Mouse (Mus musculus) forebrain, embryonic 13.5 days (tissue): ENCODE measurements around the gene Itgb5. TPM values are rescaled to one million over a fixed set of nuclear protein-coding genes. Genes with fewer than 3 reads are reported as not detected.

Experiments used
- ATAC-seq: fragments of 200-750 bp; cut with Nextera tagmentation; 2 replicates; pipeline ENCODE4 v1.8.0; 2017
- H3K27ac ChIP-seq: fragments of 300-500 bp; sonication (generic); 2 replicates; pipeline ENCODE4 v1.5.1; 2015; ENCODE audit warnings: inconsistent platforms, mild to moderate bottlenecking, moderate library complexity
- H3K27me3 ChIP-seq: fragments of 300-500 bp; sonication (generic); 2 replicates; pipeline ENCODE4 v1.6.1; 2015; ENCODE audit warnings: mild to moderate bottlenecking, inconsistent platforms
- H3K36me3 ChIP-seq: fragments of 300-500 bp; sonication (generic); 2 replicates; pipeline ENCODE4 v1.6.1; 2015; ENCODE audit warnings: mild to moderate bottlenecking, inconsistent platforms; ENCODE audit not compliant: poor library complexity, severe bottlenecking
- H3K4me1 ChIP-seq: fragments of 300-500 bp; sonication (generic); 2 replicates; pipeline ENCODE4 v1.6.1; 2015; ENCODE audit warnings: inconsistent platforms
- H3K4me2 ChIP-seq: fragments of 300-500 bp; sonication (generic); 2 replicates; pipeline ENCODE4 v1.6.1; 2015; ENCODE audit warnings: inconsistent platforms, mild to moderate bottlenecking, moderate library complexity
- H3K4me3 ChIP-seq: fragments of 300-500 bp; sonication (generic); 2 replicates; pipeline ENCODE4 v1.5.1; 2015; ENCODE audit warnings: mild to moderate bottlenecking, inconsistent platforms
- H3K9ac ChIP-seq: fragments of 300-500 bp; sonication (generic); 2 replicates; pipeline ENCODE4 v1.6.1; 2015; ENCODE audit warnings: mild to moderate bottlenecking, inconsistent platforms
- H3K9me3 ChIP-seq: fragments of 300-500 bp; sonication (generic); replicated peaks from 2 replicates; pipeline ENCODE4 v1.6.1; 2016; ENCODE audit warnings: inconsistent platforms
- WGBS: fragments of 180-500 bp; shearing (Covaris S2); methylation state at CpG from one replicate; pipeline ENCODE4 v1.1.7; 2015; 5-methylcytosine and 5-hydroxymethylcytosine counted together
- polyA plus RNA-seq: library from polyadenylated mRNA; unstranded; fragments of >200 nt; fragmentation: Nextera tagmentation; extraction: Ambion mirVana; gene quantifications from 2 replicates; pipeline ENCODE4 v1.2.1, GENCODE M21; 2015

Gene Itgb5
- polyA plus RNA-seq, 1 experiment from 2014 or later = 2.5 TPM

GRCm38 (mm10) chr16:33836676-33837075 is 7.2 kb downstream of the Itgb5 start:
- WGBS = 84% methylated on average over 3 of the region's 3 CpGs

GRCm38 (mm10) chr16:33837191-33837590 is 7.7 kb downstream of the Itgb5 start:
- Histone ChIP-seq H3K36me3 (no peaks in the 10 kb centered on the region), H3K27ac (no peak overlapping the region), H3K9me3 (no peaks in the 10 kb centered on the region), H3K4me1 (peaks cover 22% of the 10 kb centered on the region), H3K27me3 (peaks cover 29% of the 10 kb centered on the region), H3K9ac (no peak overlapping the region), H3K4me2 (no peak overlapping the region), H3K4me3 (no peak overlapping the region)
- ATAC-seq = no peak
- WGBS = 80% methylated on average over 3 of the region's 3 CpGs

More at GRCm38 (mm10) chr16:33836676-33837075, 7.2 kb downstream of the Itgb5 start:
- H3K4me2 ChIP-seq = no peak overlapping the region
- H3K27ac ChIP-seq = no peak overlapping the region
- peaks cover 25% of the 10 kb centered on the region for H3K4me1 ChIP-seq
- H3K9me3 ChIP-seq = no peaks in the 10 kb centered on the region
- no peak for ATAC-seq
- no peak overlapping the region for H3K9ac ChIP-seq
- no peak overlapping the region for H3K4me3 ChIP-seq
- no peaks in the 10 kb centered on the region for H3K36me3 ChIP-seq
- H3K27me3 ChIP-seq = peaks cover 34% of the 10 kb centered on the region

GRCm38 (mm10) chr16:33840616-33841015 is 11.2 kb downstream of the Itgb5 start:
- Histone ChIP-seq H3K27ac (no peak overlapping the region), H3K9me3 (no peaks in the 10 kb centered on the region), H3K27me3 (peaks cover 11% of the 10 kb centered on the region; the same call in 1 of the 2 replicates), H3K9ac (no peak overlapping the region), H3K4me1 (no peaks in the 10 kb centered on the region), H3K4me3 (no peak overlapping the region), H3K36me3 (no peaks in the 10 kb centered on the region), H3K4me2 (no peak overlapping the region)
- ATAC-seq = no peak
- WGBS = 76% methylated on average over 6 of the region's 6 CpGs

GRCm38 (mm10) chr16:33842081-33842880 is 12.8 kb downstream of the Itgb5 start:
- no peak for ATAC-seq
- no peaks in the 10 kb centered on the region for H3K36me3 ChIP-seq
- WGBS = 31% methylated on average over 12 of the region's 12 CpGs
- no peak overlapping the region for H3K4me3 ChIP-seq
- no peaks in the 10 kb centered on the region for H3K4me1 ChIP-seq
- no peaks in the 10 kb centered on the region for H3K9me3 ChIP-seq
- no peak overlapping the region for H3K4me2 ChIP-seq
- no peak overlapping the region for H3K27ac ChIP-seq
- no peak overlapping the region for H3K9ac ChIP-seq
- H3K27me3 ChIP-seq = no peaks in the 10 kb centered on the region

GRCm38 (mm10) chr16:33844150-33844611 is 14.7 kb downstream of the Itgb5 start:
- Histone ChIP-seq H3K27ac (no peak overlapping the region), H3K9ac (no peak overlapping the region), H3K4me1 (no peaks in the 10 kb centered on the region), H3K27me3 (no peaks in the 10 kb centered on the region), H3K9me3 (no peaks in the 10 kb centered on the region), H3K4me2 (no peak overlapping the region), H3K4me3 (no peak overlapping the region), H3K36me3 (no peaks in the 10 kb centered on the region)
- 26% methylated on average over 4 of the region's 4 CpGs for WGBS
- ATAC-seq = no peak

GRCm38 (mm10) chr16:33844866-33845265 is 15.4 kb downstream of the Itgb5 start:
- ATAC-seq = no peak
- 72% methylated on average over 6 of the region's 6 CpGs for WGBS
- Histone ChIP-seq H3K27me3 (no peaks in the 10 kb centered on the region), H3K4me1 (no peaks in the 10 kb centered on the region), H3K4me3 (no peak overlapping the region), H3K27ac (no peak overlapping the region), H3K36me3 (no peaks in the 10 kb centered on the region), H3K9ac (no peak overlapping the region), H3K4me2 (no peak overlapping the region), H3K9me3 (no peaks in the 10 kb centered on the region)

GRCm38 (mm10) chr16:33853271-33853670 is 23.8 kb downstream of the Itgb5 start:
- ATAC-seq = no peak
- no peak overlapping the region for H3K27ac ChIP-seq
- no peaks in the 10 kb centered on the region for H3K27me3 ChIP-seq
- no peaks in the 10 kb centered on the region for H3K9me3 ChIP-seq
- H3K36me3 ChIP-seq = no peaks in the 10 kb centered on the region
- no peak overlapping the region for H3K4me2 ChIP-seq
- H3K9ac ChIP-seq = no peak overlapping the region
- H3K4me1 ChIP-seq = no peaks in the 10 kb centered on the region
- no peak overlapping the region for H3K4me3 ChIP-seq

GRCm38 (mm10) chr16:33858766-33859165 is 29.3 kb downstream of the Itgb5 start:
- no peak overlapping the region for H3K9ac ChIP-seq
- no peak for ATAC-seq
- no peak overlapping the region for H3K4me2 ChIP-seq
- no peaks in the 10 kb centered on the region for H3K27me3 ChIP-seq
- H3K36me3 ChIP-seq = no peaks in the 10 kb centered on the region
- 77% methylated on average over 2 of the region's 2 CpGs for WGBS
- no peak overlapping the region for H3K4me3 ChIP-seq
- H3K27ac ChIP-seq = no peak overlapping the region
- H3K4me1 ChIP-seq = peaks cover 10% of the 10 kb centered on the region
- no peaks in the 10 kb centered on the region for H3K9me3 ChIP-seq

GRCm38 (mm10) chr16:33859380-33859779 is 29.9 kb downstream of the Itgb5 start:
- Histone ChIP-seq H3K9ac (no peak overlapping the region), H3K4me3 (no peak overlapping the region), H3K36me3 (no peaks in the 10 kb centered on the region), H3K9me3 (no peaks in the 10 kb centered on the region), H3K27ac (no peak overlapping the region), H3K27me3 (no peaks in the 10 kb centered on the region), H3K4me2 (no peak overlapping the region), H3K4me1 (peaks cover 10% of the 10 kb centered on the region)
- WGBS = 71% methylated on average over 5 of the region's 5 CpGs
- no peak; the same call in 1 of the 2 replicates for ATAC-seq

- H3K4me1 ChIP-seq = peaks cover 10% of the 10 kb centered on the region
- H3K9ac ChIP-seq = peak overlapping the region; percentile 21; the same call in 1 of the 2 replicates
- H3K36me3 ChIP-seq = no peaks in the 10 kb centered on the region
- no peak overlapping the region for H3K27ac ChIP-seq
- WGBS = 36% methylated on average over 14 of the region's 14 CpGs
- no peak overlapping the region for H3K4me3 ChIP-seq
- H3K4me2 ChIP-seq = peak overlapping the region; percentile 42
- no peaks in the 10 kb centered on the region for H3K9me3 ChIP-seq
- H3K27me3 ChIP-seq = no peaks in the 10 kb centered on the region
- ATAC-seq = peak; percentile 85
Observed at GRCm38 (mm10) chr16:33859988-33860700, 30.7 kb downstream of the Itgb5 start.

- Histone ChIP-seq H3K9me3 (no peaks in the 10 kb centered on the region), H3K27me3 (no peaks in the 10 kb centered on the region), H3K9ac (no peak overlapping the region), H3K4me3 (no peak overlapping the region), H3K4me1 (peaks cover 10% of the 10 kb centered on the region), H3K36me3 (no peaks in the 10 kb centered on the region), H3K4me2 (no peak overlapping the region), H3K27ac (no peak overlapping the region)
- 74% methylated on average over 4 of the region's 4 CpGs for WGBS
- ATAC-seq = no peak
Observed at GRCm38 (mm10) chr16:33862406-33862805, 32.9 kb downstream of the Itgb5 start.

- ATAC-seq = no peak
- WGBS = 76% methylated on average over 5 of the region's 5 CpGs
- H3K4me2 ChIP-seq = no peak overlapping the region
- peaks cover 10% of the 10 kb centered on the region for H3K4me1 ChIP-seq
- no peaks in the 10 kb centered on the region for H3K27me3 ChIP-seq
- H3K9ac ChIP-seq = no peak overlapping the region
- no peak overlapping the region for H3K27ac ChIP-seq
- H3K4me3 ChIP-seq = no peak overlapping the region
- H3K9me3 ChIP-seq = no peaks in the 10 kb centered on the region
- H3K36me3 ChIP-seq = no peaks in the 10 kb centered on the region
Observed at GRCm38 (mm10) chr16:33863208-33863751, 33.8 kb downstream of the Itgb5 start.
